Mouse (Mus musculus): Measurements from ENCODE around the gene Phactr2. TPM values are rescaled to one million over a fixed set of nuclear protein-coding genes. Genes with fewer than 3 reads are reported as not detected.
"Not testable (repeated sequence)": the region's sequence is repeated elsewhere in the genome, so short reads cannot be mapped to it uniquely, and the experiment has no call there.

The Phactr2 gene
- total RNA-seq, 1 experiment from 2014 or later = 36.4 TPM

- ATAC-seq (replicated peaks in 1 of 2; ENCODE audit: insufficient read depth in 1 of 2, low FRiP score in 2 of 2, low TSS enrichment in 1 of 2, low read depth in 1 of 2, poor library complexity in 2 of 2, severe bottlenecking in 2 of 2) = not testable (repeated sequence)
Observed at GRCm38 (mm10) chr10:13464295-13464694, 9.9 kb downstream of the Phactr2 start.

GRCm38 (mm10) chr10:13453200-13453990, 20.8 kb downstream of the Phactr2 start:
- peak; percentile 72 to 85; a peak in 3 of 4 replicates for ATAC-seq (replicated peaks in 1 of 2; ENCODE audit: insufficient read depth in 1 of 2, low FRiP score in 2 of 2, low TSS enrichment in 1 of 2, low read depth in 1 of 2, poor library complexity in 2 of 2, severe bottlenecking in 2 of 2)

- ATAC-seq (replicated peaks in 1 of 2; ENCODE audit: insufficient read depth in 1 of 2, low FRiP score in 2 of 2, low TSS enrichment in 1 of 2, low read depth in 1 of 2, poor library complexity in 2 of 2, severe bottlenecking in 2 of 2) = no peak
Observed at GRCm38 (mm10) chr10:13451640-13452039, 22.6 kb downstream of the Phactr2 start.

GRCm38 (mm10) chr10:13448283-13449045, 25.7 kb downstream of the Phactr2 start:
- ATAC-seq (replicated peaks in 1 of 2; ENCODE audit: insufficient read depth in 1 of 2, low FRiP score in 2 of 2, low TSS enrichment in 1 of 2, low read depth in 1 of 2, poor library complexity in 2 of 2, severe bottlenecking in 2 of 2) = no peak

GRCm38 (mm10) chr10:13446791-13447249, 27.4 kb downstream of the Phactr2 start:
- ATAC-seq (replicated peaks in 1 of 2; ENCODE audit: insufficient read depth in 1 of 2, low FRiP score in 2 of 2, low TSS enrichment in 1 of 2, low read depth in 1 of 2, poor library complexity in 2 of 2, severe bottlenecking in 2 of 2) = peak; percentile 51 to 52

- ATAC-seq (replicated peaks in 1 of 2; ENCODE audit: insufficient read depth in 1 of 2, low FRiP score in 2 of 2, low TSS enrichment in 1 of 2, low read depth in 1 of 2, poor library complexity in 2 of 2, severe bottlenecking in 2 of 2) = peak; percentile 30; a peak in 3 of 4 replicates
Observed at GRCm38 (mm10) chr10:13444257-13444656, 30.0 kb downstream of the Phactr2 start.

- no peak; a peak in 1 of 4 replicates for ATAC-seq (replicated peaks in 1 of 2; ENCODE audit: insufficient read depth in 1 of 2, low FRiP score in 2 of 2, low TSS enrichment in 1 of 2, low read depth in 1 of 2, poor library complexity in 2 of 2, severe bottlenecking in 2 of 2)
Observed at GRCm38 (mm10) chr10:13443647-13444046, 30.6 kb downstream of the Phactr2 start.

GRCm38 (mm10) chr10:13440292-13440691, 33.9 kb downstream of the Phactr2 start:
- no peak for ATAC-seq (replicated peaks in 1 of 2; ENCODE audit: insufficient read depth in 1 of 2, low FRiP score in 2 of 2, low TSS enrichment in 1 of 2, low read depth in 1 of 2, poor library complexity in 2 of 2, severe bottlenecking in 2 of 2)

- ATAC-seq (replicated peaks in 1 of 2; ENCODE audit: insufficient read depth in 1 of 2, low FRiP score in 2 of 2, low TSS enrichment in 1 of 2, low read depth in 1 of 2, poor library complexity in 2 of 2, severe bottlenecking in 2 of 2) = peak; percentile 77 to 90
Observed at GRCm38 (mm10) chr10:13438118-13438821, 35.9 kb downstream of the Phactr2 start.

- ATAC-seq (replicated peaks in 1 of 2; ENCODE audit: insufficient read depth in 1 of 2, low FRiP score in 2 of 2, low TSS enrichment in 1 of 2, low read depth in 1 of 2, poor library complexity in 2 of 2, severe bottlenecking in 2 of 2) = no peak
Observed at GRCm38 (mm10) chr10:13437011-13437410, 37.2 kb downstream of the Phactr2 start.

GRCm38 (mm10) chr10:13433016-13433415, 41.2 kb downstream of the Phactr2 start:
- no peak for ATAC-seq (replicated peaks in 1 of 2; ENCODE audit: insufficient read depth in 1 of 2, low FRiP score in 2 of 2, low TSS enrichment in 1 of 2, low read depth in 1 of 2, poor library complexity in 2 of 2, severe bottlenecking in 2 of 2)

GRCm38 (mm10) chr10:13431641-13432540, 42.3 kb downstream of the Phactr2 start:
- ATAC-seq (replicated peaks in 1 of 2; ENCODE audit: insufficient read depth in 1 of 2, low FRiP score in 2 of 2, low TSS enrichment in 1 of 2, low read depth in 1 of 2, poor library complexity in 2 of 2, severe bottlenecking in 2 of 2) = 0 out of 4 replicates have a peak, but pooled peaks have one; percentile 37

- ATAC-seq (replicated peaks in 1 of 2; ENCODE audit: insufficient read depth in 1 of 2, low FRiP score in 2 of 2, low TSS enrichment in 1 of 2, low read depth in 1 of 2, poor library complexity in 2 of 2, severe bottlenecking in 2 of 2) = peak; percentile 60 to 68; a peak in 1 of 4 replicates
Observed at GRCm38 (mm10) chr10:13429766-13430165, 44.4 kb downstream of the Phactr2 start.

- no peak for ATAC-seq (replicated peaks in 1 of 2; ENCODE audit: insufficient read depth in 1 of 2, low FRiP score in 2 of 2, low TSS enrichment in 1 of 2, low read depth in 1 of 2, poor library complexity in 2 of 2, severe bottlenecking in 2 of 2)
Observed at GRCm38 (mm10) chr10:13429240-13429639, 45.0 kb downstream of the Phactr2 start.

GRCm38 (mm10) chr10:13428536-13428935, 45.7 kb downstream of the Phactr2 start:
- ATAC-seq (replicated peaks in 1 of 2; ENCODE audit: insufficient read depth in 1 of 2, low FRiP score in 2 of 2, low TSS enrichment in 1 of 2, low read depth in 1 of 2, poor library complexity in 2 of 2, severe bottlenecking in 2 of 2) = peak; percentile 26 to 29; a peak in 1 of 4 replicates

- ATAC-seq (replicated peaks in 1 of 2; ENCODE audit: insufficient read depth in 1 of 2, low FRiP score in 2 of 2, low TSS enrichment in 1 of 2, low read depth in 1 of 2, poor library complexity in 2 of 2, severe bottlenecking in 2 of 2) = no peak
Observed at GRCm38 (mm10) chr10:13427599-13427998, 46.6 kb downstream of the Phactr2 start.

GRCm38 (mm10) chr10:13425198-13425597, 49.0 kb downstream of the Phactr2 start:
- no peak for ATAC-seq (replicated peaks in 1 of 2; ENCODE audit: insufficient read depth in 1 of 2, low FRiP score in 2 of 2, low TSS enrichment in 1 of 2, low read depth in 1 of 2, poor library complexity in 2 of 2, severe bottlenecking in 2 of 2)
